Mouse (Mus musculus) small intestine, adult 2 months (tissue): ENCODE measurements at regions not wholly inside any gene's neighbourhood (a gene's known extent, or its start where the extent isn't known, plus 50 kb on each side); places are given as distances from the start of the nearest gene placed in this dataset.

Source experiments
- CTCF ChIP-seq: fragments of 200-500 bp; IDR thresholded peaks from 2 replicates; pipeline ENCODE4 v1.5.1; 2012; ENCODE audit warnings: low read depth, mild to moderate bottlenecking, control low read depth, inconsistent platforms, low read length, moderate library complexity, mixed read lengths; ENCODE audit not compliant: insufficient replicate concordance, insufficient read length; ENCODE audit errors: extremely low read depth
- POLR2A ChIP-seq: fragments of 200-500 bp; IDR thresholded peaks from 2 replicates; pipeline ENCODE4 v1.6.1; 2012; ENCODE audit warnings: low read depth, mild to moderate bottlenecking, control low read depth, inconsistent platforms, low read length, moderate library complexity

- TF ChIP-seq POLR2A (no peak), CTCF (no peak)
Measured at GRCm38 (mm10) chr13:52127751-52128150, 281.3 kb downstream of the Gadd45g start.
